Mouse (Mus musculus) WW6 (cell line): ENCODE results near the gene Cadps2.
A peak's percentile ranks its signal among the peaks of the same experiment; 100 is the strongest.

ENCODE experiments used
- DNase-seq: peaks from one replicate; pipeline ENCODE4 v3.0.0-alpha.2; 2013; ENCODE audit warnings: low read depth, low spot score

Gene Cadps2

GRCm38 (mm10) chr6:23567651-23568050, 271.6 kb downstream of the Cadps2 start:
- no peak for DNase-seq

- DNase-seq, result no peak
Observed at GRCm38 (mm10) chr6:23549874-23550273, 289.3 kb downstream of the Cadps2 start.

- DNase-seq, result no peak
Observed at GRCm38 (mm10) chr6:23523710-23524109, 315.5 kb downstream of the Cadps2 start.

- no peak for DNase-seq
Observed at GRCm38 (mm10) chr6:23522556-23522955, 316.7 kb downstream of the Cadps2 start.

GRCm38 (mm10) chr6:23498611-23499010, 340.6 kb downstream of the Cadps2 start:
- no peak for DNase-seq

GRCm38 (mm10) chr6:23491804-23492203, 347.4 kb downstream of the Cadps2 start:
- DNase-seq, result no peak

GRCm38 (mm10) chr6:23490431-23490830, 348.8 kb downstream of the Cadps2 start:
- no peak for DNase-seq

- no peak for DNase-seq
Observed at GRCm38 (mm10) chr6:23489046-23489445, 350.2 kb downstream of the Cadps2 start.

- no peak for DNase-seq
Observed at GRCm38 (mm10) chr6:23472686-23473085, 366.5 kb downstream of the Cadps2 start.

GRCm38 (mm10) chr6:23471830-23472229, 367.4 kb downstream of the Cadps2 start:
- DNase-seq, result no peak

- DNase-seq, result no peak
Observed at GRCm38 (mm10) chr6:23467885-23468284, 371.3 kb downstream of the Cadps2 start.

GRCm38 (mm10) chr6:23462600-23463280, 376.5 kb downstream of the Cadps2 start:
- no peak for DNase-seq

GRCm38 (mm10) chr6:23457748-23458147, 381.5 kb downstream of the Cadps2 start:
- peak; percentile 40 for DNase-seq

- DNase-seq, result no peak
Observed at GRCm38 (mm10) chr6:23453907-23454306, 385.3 kb downstream of the Cadps2 start.

GRCm38 (mm10) chr6:23439897-23440296, 399.3 kb downstream of the Cadps2 start:
- DNase-seq, result no peak

- no peak for DNase-seq
Observed at GRCm38 (mm10) chr6:23410256-23411049, 428.8 kb downstream of the Cadps2 start.

GRCm38 (mm10) chr6:23394131-23394530, 445.1 kb downstream of the Cadps2 start:
- no peak for DNase-seq

GRCm38 (mm10) chr6:23392711-23393110, 446.5 kb downstream of the Cadps2 start:
- no peak for DNase-seq

GRCm38 (mm10) chr6:23386711-23387110, 452.5 kb downstream of the Cadps2 start:
- no peak for DNase-seq

GRCm38 (mm10) chr6:23383004-23383347, 456.2 kb downstream of the Cadps2 start:
- no peak for DNase-seq

- DNase-seq, result no peak
Observed at GRCm38 (mm10) chr6:23382283-23383003, 456.8 kb downstream of the Cadps2 start.

GRCm38 (mm10) chr6:23376327-23376726, 462.9 kb downstream of the Cadps2 start:
- no peak for DNase-seq
